Mouse (Mus musculus) heart, embryonic 13.5 days (tissue): ENCODE measurements at regions not wholly inside any gene's neighbourhood (a gene's known extent, or its start where the extent isn't known, plus 50 kb on each side); places are given as distances from the start of the nearest gene placed in this dataset.
A peak's percentile ranks its signal among the peaks of the same experiment; 100 is the strongest.

Experiments used
- ATAC-seq: fragments of 200-750 bp; cut with Nextera tagmentation; 2 replicates; pipeline ENCODE4 v1.8.0; 2017; ENCODE audit warnings: moderate TSS enrichment; ENCODE audit not compliant: insufficient number of reproducible peaks, low FRiP score, low TSS enrichment; ENCODE audit errors: extremely low read depth
- H3K27ac ChIP-seq: fragments of 300-500 bp; sonication (generic); replicated peaks from 2 replicates; pipeline ENCODE4 v1.5.1; 2015; ENCODE audit warnings: moderate library complexity, mild to moderate bottlenecking, inconsistent platforms
- H3K27me3 ChIP-seq: fragments of 300-500 bp; sonication (generic); replicated peaks from 2 replicates; pipeline ENCODE4 v1.6.1; 2015; ENCODE audit warnings: mild to moderate bottlenecking, inconsistent platforms
- H3K36me3 ChIP-seq: fragments of 300-500 bp; sonication (generic); 2 replicates; pipeline ENCODE4 v1.6.1; 2015; ENCODE audit warnings: mild to moderate bottlenecking, inconsistent platforms
- H3K4me1 ChIP-seq: fragments of 300-500 bp; sonication (generic); 2 replicates; pipeline ENCODE4 v1.6.1; 2015; ENCODE audit warnings: inconsistent platforms
- H3K4me2 ChIP-seq: fragments of 300-500 bp; sonication (generic); 2 replicates; pipeline ENCODE4 v1.6.1; 2015; ENCODE audit warnings: inconsistent platforms, mild to moderate bottlenecking, moderate library complexity
- H3K4me3 ChIP-seq: fragments of 300-500 bp; sonication (generic); 2 replicates; pipeline ENCODE4 v1.5.1; 2015; ENCODE audit warnings: moderate library complexity, mild to moderate bottlenecking, inconsistent platforms
- H3K9ac ChIP-seq: fragments of 300-500 bp; sonication (generic); 2 replicates; pipeline ENCODE4 v1.6.1; 2015; ENCODE audit warnings: inconsistent platforms, mild to moderate bottlenecking, moderate library complexity
- H3K9me3 ChIP-seq: fragments of 300-500 bp; sonication (generic); 2 replicates; pipeline ENCODE4 v1.6.1; 2016; ENCODE audit warnings: inconsistent platforms
- WGBS: fragments of 180-500 bp; shearing (Covaris S2); methylation state at CpG from one replicate; pipeline ENCODE4 v1.1.7; 2015; ENCODE audit warnings: mixed read lengths; 5-methylcytosine and 5-hydroxymethylcytosine counted together

GRCm38 (mm10) chr1:21132340-21132739 is 53.3 kb upstream of the Tram2 start:
- ATAC-seq: no peak
- Histone ChIP-seq H3K27me3 (no peaks in the 10 kb centered on the region), H3K36me3 (no peaks in the 10 kb centered on the region), H3K4me3 (no peak overlapping the region), H3K27ac (no peak overlapping the region), H3K4me2 (no peak overlapping the region), H3K9me3 (peaks cover 12% of the 10 kb centered on the region; the same call in 1 of the 2 replicates), H3K9ac (no peak overlapping the region), H3K4me1 (no peaks in the 10 kb centered on the region)
- 65% methylated on average over 2 of the region's 2 CpGs for WGBS

- ATAC-seq: no peak
- H3K9ac ChIP-seq: no peak overlapping the region
- WGBS: 65% methylated on average over 4 of the region's 4 CpGs
- H3K27me3 ChIP-seq: 0 out of 2 replicates have a peak, but pooled peaks cover 4% of the 10 kb centered on the region
- peaks cover 11% of the 10 kb centered on the region for H3K4me1 ChIP-seq
- H3K4me3 ChIP-seq: no peak overlapping the region
- no peaks in the 10 kb centered on the region for H3K36me3 ChIP-seq
- H3K27ac ChIP-seq: no peak overlapping the region
- H3K9me3 ChIP-seq: no peaks in the 10 kb centered on the region
- no peak overlapping the region for H3K4me2 ChIP-seq
Measured at GRCm38 (mm10) chr1:21146961-21147360, 67.9 kb upstream of the Tram2 start.

- Histone ChIP-seq H3K4me3 (no peak overlapping the region), H3K9ac (no peak overlapping the region), H3K27ac (no peak overlapping the region), H3K9me3 (no peaks in the 10 kb centered on the region), H3K36me3 (no peaks in the 10 kb centered on the region), H3K27me3 (peaks cover 22% of the 10 kb centered on the region), H3K4me2 (no peak overlapping the region), H3K4me1 (peaks cover 7% of the 10 kb centered on the region)
- 16% methylated on average over 5 of the region's 5 CpGs for whole genome bisulfite sequencing
- no peak for ATAC-seq
Measured at GRCm38 (mm10) chr1:21161742-21162141, 56.6 kb upstream of the Tmem14a start.

DNA sequence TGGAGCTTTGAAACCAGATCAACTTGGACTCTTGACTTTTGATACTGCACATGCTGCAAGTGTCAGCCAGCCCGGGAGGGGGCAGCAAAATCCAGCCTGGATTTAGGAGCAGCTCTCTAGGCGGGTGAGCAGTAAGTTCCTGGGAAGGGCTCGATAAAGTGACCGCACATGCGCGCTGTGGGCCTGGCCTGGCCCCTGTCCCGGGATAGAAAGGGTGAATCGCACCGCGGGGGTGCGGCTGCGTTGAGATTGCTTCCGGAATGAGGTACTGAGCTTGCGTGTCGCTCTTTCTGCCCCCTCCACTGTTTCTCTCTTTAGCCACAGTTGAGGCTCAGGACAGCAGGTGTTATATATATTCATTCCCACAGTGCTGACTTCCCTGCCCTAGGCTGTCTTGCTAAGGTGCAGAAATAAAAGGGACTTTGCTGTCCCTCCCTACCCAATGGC is 52.1 kb upstream of the Tmem14a start:
- H3K9me3 ChIP-seq: no peaks in the 10 kb centered on the region
- peaks cover 12% of the 10 kb centered on the region for H3K4me1 ChIP-seq
- H3K4me3 ChIP-seq: peak overlapping the region; percentile 51
- peak overlapping the region; percentile 75 for H3K9ac ChIP-seq
- H3K4me2 ChIP-seq: peak overlapping the region; percentile 68
- H3K27me3 ChIP-seq: peaks cover 22% of the 10 kb centered on the region
- WGBS: under 1% methylated on average over 15 of the region's 15 CpGs
- H3K27ac ChIP-seq: no peak overlapping the region
- peak; percentile 76; the same call in 1 of the 2 replicates for ATAC-seq
- no peaks in the 10 kb centered on the region for H3K36me3 ChIP-seq

DNA sequence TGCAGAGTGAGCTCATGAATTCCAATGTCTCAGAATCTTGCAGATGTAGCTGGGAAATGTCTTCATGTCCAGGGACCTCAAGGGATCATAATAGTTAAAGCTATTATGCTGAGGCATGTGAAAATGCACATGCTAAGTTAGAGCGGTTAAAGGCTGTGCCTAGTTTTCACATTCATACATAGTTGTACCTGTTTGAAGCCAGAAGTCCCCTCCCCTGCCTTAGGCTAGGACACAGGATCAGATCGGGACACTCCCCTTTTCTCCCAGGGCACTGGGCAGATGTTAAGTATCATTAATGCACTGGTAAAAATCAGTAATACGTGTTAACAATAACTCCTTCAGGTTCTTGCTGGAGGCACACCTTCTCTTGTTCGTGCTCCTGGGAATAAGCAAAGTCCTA is 51.6 kb upstream of the Tmem14a start:
- peak overlapping the region; percentile 68 for H3K4me2 ChIP-seq
- H3K9me3 ChIP-seq: no peaks in the 10 kb centered on the region
- H3K4me3 ChIP-seq: peak overlapping the region; percentile 51
- peaks cover 22% of the 10 kb centered on the region for H3K27me3 ChIP-seq
- peak overlapping the region; percentile 75 for H3K9ac ChIP-seq
- 64% methylated on average over 4 of the region's 4 CpGs for WGBS
- H3K36me3 ChIP-seq: no peaks in the 10 kb centered on the region
- peaks cover 12% of the 10 kb centered on the region for H3K4me1 ChIP-seq
- no peak overlapping the region for H3K27ac ChIP-seq
- no peak for ATAC-seq
